Mouse (Mus musculus) embryonic facial prominence, embryonic 13.5 days (tissue): Measurements from ENCODE around the gene Gm5890. TPM values are rescaled to one million over a fixed set of nuclear protein-coding genes. Genes with fewer than 3 reads are reported as not detected.
"Not testable (repeated sequence)": the region's sequence is repeated elsewhere in the genome, so short reads cannot be mapped to it uniquely, and the experiment has no call there.

ENCODE experiments used
- ATAC-seq: fragments of 200-750 bp; cut with Nextera tagmentation; 2 replicates; pipeline ENCODE4 v1.8.0; 2017; ENCODE audit warnings: low read depth; ENCODE audit not compliant: insufficient number of reproducible peaks, insufficient read depth, low FRiP score, low TSS enrichment
- H3K27ac ChIP-seq: fragments of 300-500 bp; sonication (generic); 2 replicates; pipeline ENCODE4 v1.5.1; 2015; ENCODE audit warnings: moderate library complexity, mild to moderate bottlenecking, inconsistent platforms
- H3K27me3 ChIP-seq: fragments of 300-500 bp; sonication (generic); 2 replicates; pipeline ENCODE4 v1.6.1; 2015; ENCODE audit warnings: mild to moderate bottlenecking, inconsistent platforms
- H3K36me3 ChIP-seq: fragments of 300-500 bp; sonication (generic); 2 replicates; pipeline ENCODE4 v1.6.1; 2015; ENCODE audit warnings: mild to moderate bottlenecking, inconsistent platforms
- H3K4me1 ChIP-seq: fragments of 300-500 bp; sonication (generic); 2 replicates; pipeline ENCODE4 v1.6.1; 2015; ENCODE audit warnings: inconsistent platforms
- H3K4me2 ChIP-seq: fragments of 300-500 bp; sonication (generic); 2 replicates; pipeline ENCODE4 v1.6.1; 2015; ENCODE audit warnings: moderate library complexity, mild to moderate bottlenecking, inconsistent platforms
- H3K4me3 ChIP-seq: fragments of 300-500 bp; sonication (generic); 2 replicates; pipeline ENCODE4 v1.5.1; 2015; ENCODE audit warnings: mild to moderate bottlenecking, inconsistent platforms
- H3K9ac ChIP-seq: fragments of 300-500 bp; sonication (generic); 2 replicates; pipeline ENCODE4 v1.6.1; 2015; ENCODE audit warnings: mild to moderate bottlenecking, inconsistent platforms
- H3K9me3 ChIP-seq: fragments of 300-500 bp; sonication (generic); 2 replicates; pipeline ENCODE4 v1.6.1; 2016; ENCODE audit warnings: inconsistent platforms
- WGBS: fragments of 180-500 bp; shearing (Covaris S2); methylation state at CpG from one replicate; pipeline ENCODE4 v1.1.7; 2015; ENCODE audit warnings: mixed read lengths; 5-methylcytosine and 5-hydroxymethylcytosine counted together
- polyA plus RNA-seq: library from polyadenylated mRNA; unstranded; fragments of >200 nt; fragmentation: Nextera tagmentation; extraction: Ambion mirVana; gene quantifications from 2 replicates; pipeline ENCODE4 v1.2.1, GENCODE M21; 2015

Gm5890 gene
- polyA plus RNA-seq = not detected in 2 replicates

- not testable (repeated sequence) for H3K36me3 ChIP-seq, H3K4me1 ChIP-seq, ATAC-seq, H3K4me3 ChIP-seq, H3K4me2 ChIP-seq, H3K27ac ChIP-seq, H3K9ac ChIP-seq, H3K27me3 ChIP-seq, H3K9me3 ChIP-seq
- no CpG with 5 or more reads among the region's 3 CpGs for WGBS
Observed at GRCm38 (mm10) chr7:20262734-20263133, at the start of gene Gm5890. Gene Gm5890, minus strand, starts transcription at chr7:20262834.

- H3K9me3 ChIP-seq, ATAC-seq, H3K4me1 ChIP-seq, H3K4me2 ChIP-seq, H3K27ac ChIP-seq, H3K27me3 ChIP-seq, H3K4me3 ChIP-seq, H3K36me3 ChIP-seq, H3K9ac ChIP-seq: not testable (repeated sequence)
- WGBS = no CpG with 5 or more reads among the region's 2 CpGs
Observed at GRCm38 (mm10) chr7:20233728-20234127, 28.9 kb downstream of the Gm5890 start, which contains the start of gene Gm4498. Gene Gm4498, minus strand, starts transcription at chr7:20233828.

Other genes starting within 250 kb of the Gm5890 start
- not detected in 2 replicates for gene Vmn1r91, start 163.2 kb downstream of the Gm5890 start, polyA plus RNA-seq
- not detected in 2 replicates for gene Gm16442, start 140.3 kb downstream of the Gm5890 start, polyA plus RNA-seq
- gene Vmn1r93, start 123.7 kb downstream of the Gm5890 start, polyA plus RNA-seq = not detected in 2 replicates
- not detected in 2 replicates for gene Vmn1r94, start 94.5 kb downstream of the Gm5890 start, polyA plus RNA-seq
- not detected in 2 replicates for gene Vmn1r95, start 69.1 kb downstream of the Gm5890 start, polyA plus RNA-seq
- not detected in 2 replicates for gene Gm6164, start 57.2 kb downstream of the Gm5890 start, polyA plus RNA-seq
- not detected in 2 replicates for gene Gm4498, start 29.0 kb downstream of the Gm5890 start, polyA plus RNA-seq
- not detected in 2 replicates for gene Gm4133, start 71.2 kb upstream of the Gm5890 start, polyA plus RNA-seq
- gene Gm5728, start 112.6 kb upstream of the Gm5890 start, polyA plus RNA-seq = not detected in 2 replicates
- not detected in 2 replicates for gene Vmn1r100, start 155.1 kb upstream of the Gm5890 start, polyA plus RNA-seq
- gene Vmn1r101, start 179.8 kb upstream of the Gm5890 start, polyA plus RNA-seq = not detected in 2 replicates
- gene Gm10670, start 212.1 kb upstream of the Gm5890 start, polyA plus RNA-seq = not detected in 2 replicates
- gene Vmn1r103, start 247.7 kb upstream of the Gm5890 start, polyA plus RNA-seq = not detected in 2 replicates